Mouse (Mus musculus): ENCODE results near the gene Cep162. TPM values are rescaled to one million over a fixed set of nuclear protein-coding genes. Genes with fewer than 3 reads are reported as not detected.

Gene Cep162
- total RNA-seq, 4 experiments from 2014 or later, result 6.5 to 10.6 (median 9.5) TPM

- no peak for DNase-seq
Observed at GRCm38 (mm10) chr9:87152641-87153325, 102.6 kb downstream of the Cep162 start.

- DNase-seq, result no peak
Observed at GRCm38 (mm10) chr9:87147927-87148326, 107.4 kb downstream of the Cep162 start.

GRCm38 (mm10) chr9:87146400-87146799 lies 108.9 kb downstream of the Cep162 start:
- DNase-seq, result no peak

- DNase-seq, result no peak
Observed at GRCm38 (mm10) chr9:87145671-87146070, 109.7 kb downstream of the Cep162 start.

GRCm38 (mm10) chr9:87145180-87145579 lies 110.2 kb downstream of the Cep162 start:
- no peak for DNase-seq

GRCm38 (mm10) chr9:87144532-87144931 lies 110.8 kb downstream of the Cep162 start:
- no peak for DNase-seq

- DNase-seq, result peak; percentile 47
Observed at GRCm38 (mm10) chr9:87144106-87144505, 111.2 kb downstream of the Cep162 start, which contains the start of gene Mrap2. TSS of gene Mrap2 (plus strand) at chr9:87144306.

GRCm38 (mm10) chr9:87143076-87143475 lies 112.3 kb downstream of the Cep162 start:
- no peak for DNase-seq

Other genes with a start within 250 kb of the Cep162 start
- 1 to 10 TPM; 1.4 to 3.0 (median 2.0) TPM for gene Ripply2, start 240.0 kb downstream of the Cep162 start, total RNA-seq (2022)
- gene Cyb5r4, start 233.5 kb downstream of the Cep162 start, total RNA-seq (2022), result 10 to 100 TPM; 38.7 to 46.3 (median 43.8) TPM
- 1 to 10 TPM; 2.8 to 6.1 (median 4.1) TPM for gene Mrap2, start 111.2 kb downstream of the Cep162 start, total RNA-seq (2022)

Data from adrenal gland, adult 8-10 months (tissue).